Mouse (Mus musculus) forebrain, embryonic 12.5 days (tissue): Measurements from ENCODE around the gene Ift43. TPM values are rescaled to one million over a fixed set of nuclear protein-coding genes. Genes with fewer than 3 reads are reported as not detected.

Source experiments
- ATAC-seq: fragments of 200-750 bp; cut with Nextera tagmentation; 2 replicates; pipeline ENCODE4 v1.8.0; 2017; ENCODE audit warnings: moderate TSS enrichment; ENCODE audit not compliant: low FRiP score
- H3K27ac ChIP-seq: fragments of 300-500 bp; sonication (generic); 2 replicates; pipeline ENCODE4 v1.5.1; 2016; ENCODE audit warnings: mild to moderate bottlenecking
- H3K27me3 ChIP-seq: fragments of 300-500 bp; sonication (generic); 2 replicates; pipeline ENCODE4 v1.6.1; 2016; ENCODE audit warnings: mild to moderate bottlenecking
- H3K36me3 ChIP-seq: fragments of 300-500 bp; sonication (generic); replicated peaks from 2 replicates; pipeline ENCODE4 v1.6.1; 2016; ENCODE audit warnings: mild to moderate bottlenecking
- H3K4me1 ChIP-seq: fragments of 300-500 bp; sonication (generic); 2 replicates; pipeline ENCODE4 v1.6.1; 2016
- H3K4me2 ChIP-seq: fragments of 300-500 bp; sonication (generic); 2 replicates; pipeline ENCODE4 v1.6.1; 2016; ENCODE audit warnings: mild to moderate bottlenecking, moderate library complexity
- H3K4me3 ChIP-seq: fragments of 300-500 bp; sonication (generic); replicated peaks from 2 replicates; pipeline ENCODE4 v1.5.1; 2016; ENCODE audit warnings: mild to moderate bottlenecking
- H3K9ac ChIP-seq: fragments of 300-500 bp; sonication (generic); 2 replicates; pipeline ENCODE4 v1.6.1; 2016; ENCODE audit warnings: mild to moderate bottlenecking
- H3K9me3 ChIP-seq: fragments of 300-500 bp; sonication (generic); 2 replicates; pipeline ENCODE4 v1.6.1; 2016
- WGBS: fragments of 180-500 bp; shearing (Covaris S2); methylation state at CpG from one replicate; pipeline ENCODE4 v1.1.7; 2016; 5-methylcytosine and 5-hydroxymethylcytosine counted together
- polyA plus RNA-seq: library from polyadenylated mRNA; unstranded; fragments of >200 nt; fragmentation: Nextera tagmentation; extraction: Ambion mirVana; gene quantifications from 2 replicates; pipeline ENCODE4 v1.2.1, GENCODE M21; 2016

The Ift43 gene
- polyA plus RNA-seq, 1 experiment from 2014 or later, result 91.9 TPM

DNA sequence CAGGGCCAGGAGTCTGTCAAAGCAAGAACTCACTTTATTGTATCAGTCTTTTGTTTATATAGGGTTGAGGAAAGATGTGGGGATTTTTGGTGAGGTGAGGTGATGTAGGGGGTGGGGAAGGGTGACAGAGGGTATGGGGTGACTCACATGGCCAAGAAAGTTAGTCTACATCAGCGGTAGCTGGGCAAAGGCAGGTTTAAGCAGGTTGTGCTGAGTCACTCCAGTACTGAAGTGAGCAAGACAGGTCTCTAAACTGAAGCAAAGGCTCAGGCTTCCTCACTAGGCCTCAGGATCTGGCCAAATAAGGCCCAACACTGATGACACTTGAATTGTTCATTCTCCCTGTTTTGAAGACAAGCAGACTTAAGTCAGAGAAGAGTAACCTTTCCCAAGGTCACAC, 60.0 kb downstream of the Ift43 start:
- no peak overlapping the region for H3K9ac ChIP-seq
- no peaks in the 10 kb centered on the region for H3K27me3 ChIP-seq
- 93% methylated on average over 1 of the region's 1 CpGs for WGBS
- no peak overlapping the region for H3K4me2 ChIP-seq
- H3K36me3 ChIP-seq, result peaks cover 11% of the 10 kb centered on the region
- H3K4me3 ChIP-seq, result no peak overlapping the region
- no peak overlapping the region for H3K27ac ChIP-seq
- no peaks in the 10 kb centered on the region for H3K9me3 ChIP-seq
- no peak for ATAC-seq
- H3K4me1 ChIP-seq, result no peaks in the 10 kb centered on the region

DNA sequence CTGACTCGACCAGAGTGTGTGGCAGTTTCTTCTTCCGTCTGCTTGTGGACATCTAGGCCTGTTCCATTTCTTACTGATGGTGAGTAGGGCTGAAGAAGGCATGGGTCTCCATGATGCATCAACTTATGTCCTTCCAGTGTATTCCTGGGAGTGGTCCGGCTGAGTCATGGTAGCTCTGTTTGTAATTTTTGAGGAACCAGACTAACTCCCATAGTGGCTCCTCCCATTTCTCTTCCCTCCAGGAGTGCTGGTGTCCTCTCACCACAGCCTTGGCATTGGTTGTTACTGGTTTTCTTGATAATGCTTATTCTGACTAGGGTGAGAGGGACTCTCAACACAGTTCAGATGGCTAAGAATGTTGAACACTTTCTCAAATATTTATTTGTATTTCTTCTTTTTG, 63.9 kb downstream of the Ift43 start:
- H3K9me3 ChIP-seq, result peaks cover 3% of the 10 kb centered on the region; the same call in 1 of the 2 replicates
- H3K27me3 ChIP-seq, result no peaks in the 10 kb centered on the region
- no peak overlapping the region for H3K4me2 ChIP-seq
- H3K9ac ChIP-seq, result no peak overlapping the region
- WGBS, result 99% methylated on average over 3 of the region's 3 CpGs
- no peaks in the 10 kb centered on the region for H3K4me1 ChIP-seq
- peaks cover 9% of the 10 kb centered on the region for H3K36me3 ChIP-seq
- no peak for ATAC-seq
- H3K27ac ChIP-seq, result no peak overlapping the region
- H3K4me3 ChIP-seq, result no peak overlapping the region

DNA sequence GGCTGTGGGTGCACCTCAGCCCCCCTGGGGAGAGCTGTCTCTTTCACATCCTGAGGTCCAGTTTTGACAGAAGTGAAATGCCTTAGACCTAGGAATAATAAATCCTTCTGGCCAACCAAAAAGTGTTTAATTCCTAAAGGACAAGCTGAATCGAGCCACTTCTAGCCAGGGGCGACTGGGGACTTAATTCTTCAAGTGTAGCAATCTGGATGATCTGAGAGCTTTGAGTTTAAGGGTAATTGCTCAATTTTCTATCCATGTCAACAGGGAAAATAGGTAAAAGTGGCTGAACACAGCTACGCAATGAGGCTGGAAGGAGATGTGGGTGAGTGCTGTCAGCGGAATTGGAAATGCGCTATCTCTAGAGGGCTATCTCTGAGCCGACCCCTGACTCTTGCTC, 65.9 kb downstream of the Ift43 start:
- peaks cover 3% of the 10 kb centered on the region; the same call in 1 of the 2 replicates for H3K9me3 ChIP-seq
- H3K4me1 ChIP-seq, result peaks cover 9% of the 10 kb centered on the region
- H3K4me2 ChIP-seq, result no peak overlapping the region
- H3K27me3 ChIP-seq, result no peaks in the 10 kb centered on the region
- no peak overlapping the region for H3K9ac ChIP-seq
- peaks cover 9% of the 10 kb centered on the region for H3K36me3 ChIP-seq
- H3K27ac ChIP-seq, result no peak overlapping the region
- no peak overlapping the region for H3K4me3 ChIP-seq
- 79% methylated on average over 6 of the region's 6 CpGs for WGBS
- ATAC-seq, result no peak

DNA sequence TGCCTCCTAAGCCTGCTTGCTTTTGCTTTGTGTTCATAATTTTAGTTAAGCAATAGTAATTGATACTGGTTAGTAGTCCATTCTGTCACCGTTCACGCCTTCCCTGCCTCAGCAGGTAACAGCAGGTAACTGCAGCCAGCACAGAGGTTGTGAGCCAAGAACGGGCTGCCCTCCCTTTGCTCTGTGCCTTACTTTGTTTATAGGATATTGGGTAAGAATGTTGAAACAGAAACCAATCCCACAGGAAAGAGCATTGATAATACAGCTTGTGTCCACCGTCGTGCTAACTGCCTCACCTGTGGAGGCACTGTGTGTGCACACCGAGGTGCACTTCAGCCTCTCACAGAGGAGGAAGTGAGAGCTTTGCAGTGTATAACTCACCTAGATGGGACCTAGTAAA, 66.7 kb downstream of the Ift43 start:
- no peak overlapping the region for H3K4me2 ChIP-seq
- no peaks in the 10 kb centered on the region for H3K27me3 ChIP-seq
- peaks cover 9% of the 10 kb centered on the region for H3K36me3 ChIP-seq
- H3K4me1 ChIP-seq, result peaks cover 16% of the 10 kb centered on the region
- H3K9ac ChIP-seq, result no peak overlapping the region
- H3K9me3 ChIP-seq, result peaks cover 3% of the 10 kb centered on the region; the same call in 1 of the 2 replicates
- no peak for ATAC-seq
- 87% methylated on average over 6 of the region's 6 CpGs for WGBS
- no peak overlapping the region for H3K4me3 ChIP-seq
- H3K27ac ChIP-seq, result no peak overlapping the region

DNA sequence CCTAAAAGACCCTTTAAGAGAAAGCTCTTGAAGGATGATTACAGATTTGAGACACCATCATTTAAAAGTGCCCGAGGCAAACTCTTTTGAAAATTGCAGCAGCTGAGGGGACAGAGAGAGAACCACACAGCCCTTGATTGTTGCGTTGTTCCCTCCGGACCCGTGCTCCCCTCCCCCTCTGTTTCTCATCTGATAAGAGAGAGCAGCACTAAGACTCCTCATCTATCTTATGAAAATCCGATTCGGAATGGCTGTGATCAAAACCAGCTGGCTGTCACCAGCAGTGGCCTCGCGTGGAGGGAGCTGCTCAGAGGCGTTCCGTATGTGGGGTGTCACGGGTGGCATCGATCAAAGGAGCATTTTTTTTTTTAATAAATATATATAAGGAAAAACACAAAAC, 69.6 kb downstream of the Ift43 start:
- Histone ChIP-seq H3K4me2 (no peak overlapping the region), H3K27me3 (no peaks in the 10 kb centered on the region), H3K4me1 (peaks cover 20% of the 10 kb centered on the region), H3K27ac (no peak overlapping the region), H3K9me3 (peaks cover 3% of the 10 kb centered on the region; the same call in 1 of the 2 replicates), H3K4me3 (no peak overlapping the region), H3K9ac (no peak overlapping the region), H3K36me3 (peaks cover 9% of the 10 kb centered on the region)
- no peak for ATAC-seq
- 72% methylated on average over 12 of the region's 12 CpGs for WGBS

DNA sequence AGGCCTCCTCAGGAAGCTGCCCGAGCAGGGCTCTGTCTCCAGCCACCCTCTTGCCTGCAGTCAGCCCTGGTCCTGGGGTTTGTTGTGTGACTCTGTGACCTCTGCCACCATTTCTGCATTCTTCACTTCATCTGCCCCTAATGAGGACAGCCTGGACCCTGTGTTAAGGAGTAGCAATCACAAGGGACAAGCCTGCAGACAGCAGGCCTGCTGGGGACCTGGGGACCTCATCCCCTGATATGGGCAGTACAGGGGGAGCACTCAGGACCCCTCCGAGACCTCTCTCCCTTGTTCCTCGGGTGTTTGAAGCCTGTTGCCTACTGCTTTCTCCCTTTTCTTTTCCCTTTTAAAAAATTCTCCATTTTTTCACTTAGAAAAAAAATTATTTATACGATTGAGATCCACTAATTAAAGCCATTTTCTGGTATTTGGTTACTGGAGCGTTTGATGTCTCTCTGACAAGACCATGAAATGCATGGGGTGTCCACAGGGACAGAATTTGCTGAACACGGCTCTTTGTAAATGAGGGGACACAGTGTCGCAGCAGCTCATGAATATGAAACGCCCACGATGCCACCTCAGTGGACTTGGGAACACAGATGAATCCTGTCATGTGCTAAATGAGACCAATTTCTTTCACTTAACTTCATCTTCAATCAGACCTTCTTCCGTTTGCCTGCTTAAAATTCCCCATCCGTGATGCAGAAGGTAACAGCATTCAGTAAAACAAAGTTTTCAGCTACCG, 71.0 kb downstream of the Ift43 start:
- H3K9ac ChIP-seq, result no peak overlapping the region
- H3K27ac ChIP-seq, result 0 out of 2 replicates have a peak overlapping the region, but pooled peaks have one; percentile 10
- no peak overlapping the region for H3K4me3 ChIP-seq
- H3K4me2 ChIP-seq, result no peak overlapping the region
- 65% methylated on average over 12 of the region's 12 CpGs for WGBS
- H3K36me3 ChIP-seq, result peaks cover 9% of the 10 kb centered on the region; the same call in 1 of the 2 replicates
- no peak for ATAC-seq
- peaks cover 32% of the 10 kb centered on the region for H3K4me1 ChIP-seq
- H3K27me3 ChIP-seq, result no peaks in the 10 kb centered on the region
- H3K9me3 ChIP-seq, result peaks cover 3% of the 10 kb centered on the region; the same call in 1 of the 2 replicates

DNA sequence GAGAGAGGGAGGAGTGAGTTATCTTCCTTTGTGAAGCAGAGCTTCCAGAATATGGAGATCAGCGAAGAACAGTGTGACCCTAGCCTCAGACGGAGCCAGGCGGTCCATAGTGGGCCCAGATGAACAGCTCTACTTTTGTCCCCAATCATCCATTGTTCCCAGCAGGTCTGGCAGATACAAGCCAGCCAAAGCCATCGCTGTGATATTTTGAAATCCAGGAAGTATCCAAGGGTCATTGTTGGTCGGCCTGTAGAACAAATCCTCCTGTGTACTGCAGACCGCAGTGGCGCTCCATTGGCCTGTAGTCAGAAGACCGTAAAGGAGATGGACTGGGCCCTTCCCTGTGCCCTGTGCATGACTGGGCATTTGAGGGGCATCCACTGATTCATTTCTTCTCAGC, 72.8 kb downstream of the Ift43 start:
- H3K4me1 ChIP-seq, result peaks cover 42% of the 10 kb centered on the region
- no peak overlapping the region for H3K27ac ChIP-seq
- no peak overlapping the region for H3K9ac ChIP-seq
- H3K36me3 ChIP-seq, result 0 out of 2 replicates have a peak, but pooled peaks cover 2% of the 10 kb centered on the region
- ATAC-seq, result no peak
- 87% methylated on average over 8 of the region's 8 CpGs for WGBS
- no peak overlapping the region for H3K4me2 ChIP-seq
- peaks cover 2% of the 10 kb centered on the region; the same call in 1 of the 2 replicates for H3K9me3 ChIP-seq
- no peaks in the 10 kb centered on the region for H3K27me3 ChIP-seq
- H3K4me3 ChIP-seq, result no peak overlapping the region

DNA sequence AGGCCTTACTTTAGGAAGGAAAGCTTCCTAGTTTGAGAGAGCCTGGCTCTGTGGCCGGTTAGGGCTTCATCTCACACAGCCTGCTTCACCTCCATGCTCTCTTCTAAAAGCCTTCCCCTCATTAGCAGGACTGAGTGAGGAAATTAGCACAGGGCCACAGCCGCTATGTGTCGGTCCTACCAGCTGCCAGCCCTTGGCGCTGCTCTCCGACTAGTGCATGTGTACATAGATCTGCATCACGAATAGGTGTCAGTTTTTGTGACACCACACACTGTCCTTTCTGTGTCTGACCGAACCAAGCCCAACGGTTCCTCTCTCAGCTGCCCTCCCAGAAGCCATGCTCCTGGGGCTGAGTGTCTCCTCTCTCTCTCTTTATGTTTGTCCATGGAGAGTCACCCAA, 74.8 kb downstream of the Ift43 start:
- no peak for ATAC-seq
- Histone ChIP-seq H3K4me1 (peaks cover 46% of the 10 kb centered on the region), H3K4me3 (no peak overlapping the region), H3K9me3 (peaks cover 5% of the 10 kb centered on the region), H3K36me3 (no peaks in the 10 kb centered on the region; the same call in 1 of the 2 replicates), H3K27me3 (peaks cover 17% of the 10 kb centered on the region), H3K9ac (no peak overlapping the region), H3K27ac (no peak overlapping the region), H3K4me2 (no peak overlapping the region)
- 77% methylated on average over 8 of the region's 8 CpGs for WGBS

DNA sequence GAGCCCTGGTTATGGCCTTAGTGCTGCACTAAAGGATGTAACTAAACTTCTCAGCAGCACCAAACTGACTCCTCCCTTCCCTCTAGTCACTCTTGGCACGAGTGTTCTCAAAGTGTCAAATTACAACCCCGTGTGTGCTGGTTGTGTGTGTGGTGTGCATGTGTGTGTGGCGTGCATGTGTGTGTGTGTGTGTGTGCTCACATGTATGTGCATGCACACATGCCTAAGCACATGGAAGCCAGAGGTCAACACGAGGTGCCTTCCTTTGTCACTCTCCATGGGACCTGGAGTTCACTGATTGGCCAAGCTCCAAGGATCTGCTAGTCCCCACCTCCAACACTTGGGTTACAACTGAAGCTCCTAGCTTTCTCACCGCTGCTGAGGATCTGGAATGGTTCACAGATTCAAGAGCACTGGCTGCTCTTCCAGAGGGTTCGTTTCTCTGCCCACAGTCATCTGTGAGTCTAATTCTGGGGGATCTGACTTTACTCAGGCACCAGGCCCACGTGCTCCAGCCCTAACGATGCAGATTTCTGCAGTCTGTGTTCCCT, 75.6 kb downstream of the Ift43 start:
- no peak overlapping the region for H3K9ac ChIP-seq
- no peak overlapping the region for H3K27ac ChIP-seq
- H3K4me2 ChIP-seq, result no peak overlapping the region
- H3K4me1 ChIP-seq, result peaks cover 46% of the 10 kb centered on the region
- H3K27me3 ChIP-seq, result peaks cover 17% of the 10 kb centered on the region
- H3K36me3 ChIP-seq, result no peaks in the 10 kb centered on the region; the same call in 1 of the 2 replicates
- 33% methylated on average over 8 of the region's 8 CpGs for WGBS
- no peak overlapping the region for H3K4me3 ChIP-seq
- no peak for ATAC-seq
- peaks cover 5% of the 10 kb centered on the region for H3K9me3 ChIP-seq

DNA sequence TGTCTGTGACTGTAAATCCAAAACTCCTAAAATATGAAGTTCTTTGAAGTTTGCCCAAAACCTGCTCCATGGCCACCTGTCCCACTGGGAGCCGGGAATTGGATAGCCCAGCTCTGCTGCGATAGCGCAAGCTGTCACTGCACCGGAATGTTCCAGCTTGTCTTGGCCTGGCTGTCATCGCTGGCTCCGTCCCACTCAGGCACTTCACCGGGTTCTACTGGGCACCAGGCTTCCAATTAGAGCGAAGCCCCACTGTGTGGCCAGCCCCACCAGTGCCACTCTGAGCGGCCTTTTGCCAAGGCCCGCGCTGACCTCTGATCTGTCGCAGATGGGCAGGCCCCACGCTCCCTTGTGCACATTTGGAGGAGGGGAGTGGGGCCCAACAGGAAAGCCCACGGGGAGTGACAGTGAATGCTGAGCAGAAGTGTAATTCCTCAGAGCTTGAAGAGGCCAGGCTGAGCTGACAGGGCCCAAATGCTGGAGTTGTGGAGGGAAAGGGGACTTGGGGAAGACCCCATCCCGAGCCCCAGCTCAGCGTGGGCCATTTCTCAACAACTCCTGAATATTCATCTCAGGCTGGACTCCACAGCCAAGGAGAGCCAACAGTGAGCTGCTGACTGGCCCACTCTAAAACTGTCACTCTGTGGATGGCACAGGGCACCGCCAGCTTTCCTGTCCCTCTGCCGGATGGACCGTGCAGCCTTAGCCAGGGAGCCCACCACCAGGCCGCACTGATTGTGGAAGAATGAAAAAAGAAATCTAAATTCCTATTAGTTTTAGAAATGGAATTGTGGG, 76.5 kb downstream of the Ift43 start:
- peaks cover 5% of the 10 kb centered on the region for H3K9me3 ChIP-seq
- H3K4me3 ChIP-seq, result no peak overlapping the region
- H3K36me3 ChIP-seq, result no peaks in the 10 kb centered on the region; the same call in 1 of the 2 replicates
- H3K9ac ChIP-seq, result no peak overlapping the region
- H3K27ac ChIP-seq, result 0 out of 2 replicates have a peak overlapping the region, but pooled peaks have one; percentile 25
- ATAC-seq, result no peak
- H3K4me2 ChIP-seq, result no peak overlapping the region
- H3K4me1 ChIP-seq, result peaks cover 47% of the 10 kb centered on the region
- H3K27me3 ChIP-seq, result peaks cover 17% of the 10 kb centered on the region
- WGBS, result 83% methylated on average over 20 of the region's 20 CpGs

DNA sequence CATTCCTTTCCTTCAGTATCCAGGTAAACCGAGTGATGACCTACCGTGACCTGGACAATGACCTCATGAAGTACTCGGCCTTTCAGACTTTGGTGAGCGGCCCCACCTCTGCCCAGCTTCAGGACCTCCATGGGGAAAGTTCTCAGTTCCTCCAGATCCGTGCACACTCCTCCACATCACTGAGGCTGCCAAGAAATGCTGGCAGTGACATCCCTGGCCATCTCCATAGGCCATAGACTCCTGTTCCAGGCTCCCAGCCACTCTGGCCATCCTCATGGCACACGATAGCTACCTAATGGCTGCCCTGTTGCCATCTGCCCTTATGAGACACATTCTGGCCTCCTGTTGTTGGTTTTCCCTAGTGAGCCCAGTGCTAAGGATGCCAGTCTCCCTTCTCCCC, 79.1 kb downstream of the Ift43 start:
- Histone ChIP-seq H3K27me3 (peaks cover 38% of the 10 kb centered on the region), H3K4me1 (peaks cover 53% of the 10 kb centered on the region), H3K27ac (no peak overlapping the region), H3K9ac (no peak overlapping the region), H3K4me3 (no peak overlapping the region), H3K9me3 (peaks cover 5% of the 10 kb centered on the region), H3K36me3 (no peaks in the 10 kb centered on the region; the same call in 1 of the 2 replicates), H3K4me2 (no peak overlapping the region)
- no peak for ATAC-seq
- 96% methylated on average over 6 of the region's 6 CpGs for WGBS

DNA sequence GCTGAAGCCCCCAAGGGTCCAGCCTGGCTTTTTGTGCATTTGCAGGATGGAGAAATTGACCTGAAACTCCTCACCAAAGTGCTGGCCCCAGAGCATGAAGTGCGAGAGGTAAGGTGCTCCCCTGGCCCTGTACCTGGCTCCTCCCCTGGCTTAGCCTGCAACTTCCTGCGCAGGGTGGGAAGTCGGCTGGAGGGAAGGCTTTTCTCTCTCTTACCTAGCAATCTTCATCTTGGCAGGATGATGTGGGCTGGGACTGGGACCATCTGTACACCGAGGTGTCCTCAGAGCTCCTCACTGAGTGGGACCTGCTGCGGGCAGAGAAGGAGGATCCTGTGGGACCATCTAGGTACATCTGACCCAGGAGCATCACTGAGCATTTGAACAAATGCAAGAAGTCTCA, 79.6 kb downstream of the Ift43 start:
- Histone ChIP-seq H3K9me3 (peaks cover 5% of the 10 kb centered on the region), H3K27ac (no peak overlapping the region), H3K36me3 (no peaks in the 10 kb centered on the region; the same call in 1 of the 2 replicates), H3K4me3 (no peak overlapping the region), H3K4me1 (peaks cover 57% of the 10 kb centered on the region), H3K27me3 (peaks cover 43% of the 10 kb centered on the region), H3K4me2 (no peak overlapping the region), H3K9ac (no peak overlapping the region)
- ATAC-seq, result no peak
- 92% methylated on average over 5 of the region's 5 CpGs for WGBS
